Mouse (Mus musculus) midbrain, embryonic 14.5 days (tissue): ENCODE measurements around the gene Zfp358. TPM values are rescaled to one million over a fixed set of nuclear protein-coding genes. Genes with fewer than 3 reads are reported as not detected.

Experiments
- ATAC-seq: fragments of 200-750 bp; cut with Nextera tagmentation; 2 replicates; pipeline ENCODE4 v1.8.0; 2017; ENCODE audit warnings: moderate number of reproducible peaks, moderate library complexity; ENCODE audit not compliant: low FRiP score, low TSS enrichment
- DNase-seq: peaks from one replicate; pipeline ENCODE4 v3.0.0-alpha.2; 2015
- H3K27ac ChIP-seq: fragments of 300-500 bp; sonication (generic); replicated peaks from 2 replicates; pipeline ENCODE4 v1.5.1; 2014; ENCODE audit warnings: mild to moderate bottlenecking, low read depth, low read length, moderate library complexity
- H3K27me3 ChIP-seq: fragments of 300-500 bp; sonication (generic); 2 replicates; pipeline ENCODE4 v1.6.1; 2014; ENCODE audit warnings: low read length, control low read depth, mixed read lengths; ENCODE audit not compliant: control insufficient read depth, insufficient read depth
- H3K36me3 ChIP-seq: fragments of 300-500 bp; sonication (generic); 2 replicates; pipeline ENCODE4 v1.6.1; 2014; ENCODE audit warnings: low read length, control low read depth; ENCODE audit not compliant: control insufficient read depth, insufficient read depth
- H3K4me1 ChIP-seq: fragments of 300-500 bp; sonication (generic); 2 replicates; pipeline ENCODE4 v1.6.1; 2014; ENCODE audit warnings: mild to moderate bottlenecking, antibody characterized with exemption, low read length, control low read depth; ENCODE audit not compliant: control insufficient read depth, insufficient read depth
- H3K4me2 ChIP-seq: fragments of 300-500 bp; sonication (generic); 2 replicates; pipeline ENCODE4 v1.6.1; 2014; ENCODE audit warnings: mild to moderate bottlenecking, low read length, moderate library complexity
- H3K4me3 ChIP-seq: fragments of 300-500 bp; sonication (generic); replicated peaks from 2 replicates; pipeline ENCODE4 v1.5.1; 2014; ENCODE audit warnings: low read depth, low read length
- H3K9ac ChIP-seq: fragments of 300-500 bp; sonication (generic); replicated peaks from 2 replicates; pipeline ENCODE4 v1.6.1; 2014; ENCODE audit warnings: mild to moderate bottlenecking, low read length, moderate library complexity
- H3K9me3 ChIP-seq: fragments of 300-500 bp; sonication (generic); 2 replicates; pipeline ENCODE4 v1.6.1; 2016; ENCODE audit warnings: low read length, control low read depth, mixed read lengths; ENCODE audit not compliant: control insufficient read depth
- WGBS: fragments of 180-500 bp; shearing (Covaris S2); extraction: QIAGEN DNeasy Blood & Tissue Kit; methylation state at CpG from one replicate; pipeline ENCODE4 v1.1.7; 2014; 5-methylcytosine and 5-hydroxymethylcytosine counted together
- polyA plus RNA-seq: library from polyadenylated mRNA; unstranded; fragments of >200 nt; fragmentation: Nextera tagmentation; extraction: Ambion mirVana; gene quantifications from 2 replicates; pipeline ENCODE4 v1.2.1, GENCODE M21; 2014

Zfp358 gene
- polyA plus RNA-seq, 1 experiment from 2014 or later, result 53.0 TPM

GRCm38 (mm10) chr8:3536940-3537339 is 44.0 kb downstream of the Zfp358 start:
- Histone ChIP-seq H3K4me1 (no peaks in the 10 kb centered on the region), H3K9ac (no peak overlapping the region), H3K4me2 (no peak overlapping the region), H3K4me3 (no peak overlapping the region), H3K36me3 (peaks cover 75% of the 10 kb centered on the region), H3K9me3 (no peaks in the 10 kb centered on the region), H3K27ac (no peak overlapping the region), H3K27me3 (no peaks in the 10 kb centered on the region)
- DNase-seq (no peak), ATAC-seq (no peak)
- 97% methylated on average over 9 of the region's 9 CpGs for WGBS

- H3K4me3 ChIP-seq, result no peak overlapping the region
- H3K36me3 ChIP-seq, result peaks cover 72% of the 10 kb centered on the region
- H3K27ac ChIP-seq, result no peak overlapping the region
- no peaks in the 10 kb centered on the region for H3K27me3 ChIP-seq
- no peak overlapping the region for H3K9ac ChIP-seq
- no peak for ATAC-seq
- no peaks in the 10 kb centered on the region for H3K4me1 ChIP-seq
- H3K9me3 ChIP-seq, result no peaks in the 10 kb centered on the region
- 96% methylated on average over 26 of the region's 26 CpGs for WGBS
- H3K4me2 ChIP-seq, result no peak overlapping the region
- no peak for DNase-seq
Measured at GRCm38 (mm10) chr8:3537666-3538065, 44.7 kb downstream of the Zfp358 start.

- Histone ChIP-seq H3K27me3 (no peaks in the 10 kb centered on the region), H3K4me3 (no peak overlapping the region), H3K9ac (no peak overlapping the region), H3K27ac (no peak overlapping the region), H3K4me1 (no peaks in the 10 kb centered on the region), H3K4me2 (no peak overlapping the region), H3K36me3 (peaks cover 80% of the 10 kb centered on the region), H3K9me3 (no peaks in the 10 kb centered on the region)
- DNase-seq, result no peak
- no peak for ATAC-seq
- 89% methylated on average over 7 of the region's 7 CpGs for WGBS
Measured at GRCm38 (mm10) chr8:3539146-3539545, 46.2 kb downstream of the Zfp358 start.

GRCm38 (mm10) chr8:3540076-3540475 is 47.1 kb downstream of the Zfp358 start:
- DNase-seq, result no peak
- 90% methylated on average over 4 of the region's 4 CpGs for WGBS
- H3K36me3 ChIP-seq, result peaks cover 85% of the 10 kb centered on the region
- no peaks in the 10 kb centered on the region for H3K9me3 ChIP-seq
- no peaks in the 10 kb centered on the region for H3K27me3 ChIP-seq
- no peaks in the 10 kb centered on the region for H3K4me1 ChIP-seq
- H3K9ac ChIP-seq, result no peak overlapping the region
- H3K27ac ChIP-seq, result no peak overlapping the region
- no peak for ATAC-seq
- no peak overlapping the region for H3K4me3 ChIP-seq
- no peak overlapping the region for H3K4me2 ChIP-seq

- Histone ChIP-seq H3K9ac (no peak overlapping the region), H3K4me2 (no peak overlapping the region), H3K9me3 (no peaks in the 10 kb centered on the region), H3K4me1 (no peaks in the 10 kb centered on the region), H3K27me3 (no peaks in the 10 kb centered on the region), H3K27ac (no peak overlapping the region), H3K4me3 (no peak overlapping the region), H3K36me3 (peaks cover 31% of the 10 kb centered on the region)
- no peak for ATAC-seq
- 83% methylated on average over 2 of the region's 2 CpGs for WGBS
- DNase-seq, result no peak
Measured at GRCm38 (mm10) chr8:3546511-3546910, 53.6 kb downstream of the Zfp358 start.

Other genes with a start within 250 kb of the Zfp358 start
- 53.5 and 55.0 TPM in 2 replicates for gene Insr, start 213.5 kb upstream of the Zfp358 start, polyA plus RNA-seq
- gene A430078G23Rik, start 139.7 kb upstream of the Zfp358 start, polyA plus RNA-seq, result not detected in 2 replicates
- gene Arhgef18, start 100.1 kb upstream of the Zfp358 start, polyA plus RNA-seq, result 12.5 and 13.2 TPM in 2 replicates
- 3.2 and 3.9 TPM in 2 replicates for gene Pex11g, start 25.5 kb upstream of the Zfp358 start, polyA plus RNA-seq
- 0.18 and 0.58 TPM in 2 replicates for gene Tex45, start 22.3 kb upstream of the Zfp358 start, polyA plus RNA-seq
- gene Mcoln1, start 7.3 kb downstream of the Zfp358 start, polyA plus RNA-seq, result 76.7 and 78.9 TPM in 2 replicates
- 26.4 and 31.1 TPM in 2 replicates for gene Pnpla6, start 22.2 kb downstream of the Zfp358 start, polyA plus RNA-seq
- 0.27 and 0.70 TPM in 2 replicates for gene C330021F23Rik, start 74.9 kb downstream of the Zfp358 start, polyA plus RNA-seq
- gene Camsap3, start 94.2 kb downstream of the Zfp358 start, polyA plus RNA-seq, result 43.1 and 49.0 TPM in 2 replicates
- 47.5 and 51.1 TPM in 2 replicates for gene Xab2, start 128.2 kb downstream of the Zfp358 start, polyA plus RNA-seq
- gene Pet100, start 128.4 kb downstream of the Zfp358 start, polyA plus RNA-seq, result 95.5 and 103 TPM in 2 replicates
- 6.5 and 12.4 TPM in 2 replicates for gene Pcp2, start 132.4 kb downstream of the Zfp358 start, polyA plus RNA-seq
- gene Stxbp2, start 137.8 kb downstream of the Zfp358 start, polyA plus RNA-seq, result 21.3 and 26.6 TPM in 2 replicates
- 0.70 TPM in 1 of 2 replicates, not detected in the other for gene Retn, start 162.6 kb downstream of the Zfp358 start, polyA plus RNA-seq
- 0.14 TPM in 1 of 2 replicates, not detected in the other for gene Mcemp1, start 172.6 kb downstream of the Zfp358 start, polyA plus RNA-seq
- 16.4 and 28.1 TPM in 2 replicates for gene Fcor, start 179.2 kb downstream of the Zfp358 start, polyA plus RNA-seq
- gene Trappc5, start 183.2 kb downstream of the Zfp358 start, polyA plus RNA-seq, result 48.0 and 56.9 TPM in 2 replicates
- 0.32 and 0.38 TPM in 2 replicates for gene Fcer2a, start 201.0 kb downstream of the Zfp358 start, polyA plus RNA-seq
- not detected in 2 replicates for gene Clec4g, start 227.5 kb downstream of the Zfp358 start, polyA plus RNA-seq